Mouse (Mus musculus) spleen, adult 18-20 months (tissue): ENCODE results near the gene Ostm1.

Experiments used
- DNase-seq, 2 experiments: peaks; one replicate each; pipeline ENCODE4 v3.0.0; 2022; ENCODE audit warnings: mixed read lengths in 2 of 2

Ostm1 gene

DNA sequence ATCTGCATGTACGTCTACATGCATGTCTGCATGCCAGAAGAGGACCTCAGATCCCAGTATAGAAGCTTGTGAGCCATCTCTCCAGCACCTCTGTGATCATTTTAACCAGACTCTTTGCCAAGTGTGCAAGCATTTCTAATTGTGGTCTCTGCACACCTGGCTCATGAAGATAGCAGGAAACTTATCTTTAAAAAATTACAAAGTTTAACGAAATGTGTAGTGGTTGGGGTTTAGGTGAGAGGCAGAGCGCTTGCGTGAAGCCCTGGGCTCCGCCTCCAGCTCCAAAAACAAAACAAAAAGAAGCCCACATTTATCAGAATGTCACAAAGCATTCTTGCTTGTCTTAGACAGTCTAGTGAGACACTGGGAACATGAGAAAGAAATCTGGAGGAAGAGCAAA is 104.3 kb downstream of the Ostm1 start:
- DNase-seq: no peak

GRCm38 (mm10) chr10:42689694-42690093 is 106.1 kb downstream of the Ostm1 start:
- no peak for DNase-seq

- no peak for DNase-seq
These were observed 106.8 kb downstream of the Ostm1 start for GRCm38 (mm10) chr10:42690233-42691028.

DNA sequence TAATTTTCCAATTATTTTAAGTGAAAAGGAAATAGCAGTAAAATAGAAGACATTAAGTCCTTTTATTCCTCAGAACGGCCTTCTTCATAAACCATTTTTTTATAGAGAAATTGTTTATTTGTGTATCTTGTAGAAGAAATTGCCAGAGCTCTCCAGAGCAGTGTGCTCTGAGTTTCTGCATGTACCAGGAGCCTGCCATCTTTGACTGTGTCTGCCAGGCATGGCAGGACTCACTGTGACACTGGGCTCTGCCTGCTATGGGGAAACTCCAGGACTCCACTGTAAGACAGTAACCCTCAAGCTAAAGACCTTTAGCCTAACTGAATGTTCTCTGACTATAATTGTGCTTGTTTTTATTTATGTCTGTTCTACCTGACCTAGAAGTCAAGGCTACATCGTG is 107.4 kb downstream of the Ostm1 start:
- DNase-seq: no peak

GRCm38 (mm10) chr10:42692095-42692494 is 108.5 kb downstream of the Ostm1 start:
- DNase-seq: no peak

DNA sequence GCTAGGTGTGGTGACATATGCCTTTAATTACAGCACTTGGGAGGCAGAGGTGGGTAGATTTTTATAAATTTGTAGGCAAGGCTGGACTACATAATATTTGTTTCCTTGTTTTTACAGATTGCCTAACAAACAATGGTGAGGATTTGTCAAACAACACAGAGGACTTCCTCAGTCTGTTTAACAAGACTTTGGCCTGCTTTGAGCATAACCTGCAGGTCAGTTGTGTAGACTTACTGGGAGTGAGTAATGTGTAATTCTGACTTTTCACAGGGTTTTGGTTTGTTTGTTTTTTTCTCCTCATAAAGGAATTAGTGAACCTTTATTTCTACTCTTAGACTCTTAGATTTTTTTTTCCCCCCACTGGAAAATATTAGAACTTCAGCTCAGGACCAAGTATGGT is 109.2 kb downstream of the Ostm1 start:
- no peak for DNase-seq

DNA sequence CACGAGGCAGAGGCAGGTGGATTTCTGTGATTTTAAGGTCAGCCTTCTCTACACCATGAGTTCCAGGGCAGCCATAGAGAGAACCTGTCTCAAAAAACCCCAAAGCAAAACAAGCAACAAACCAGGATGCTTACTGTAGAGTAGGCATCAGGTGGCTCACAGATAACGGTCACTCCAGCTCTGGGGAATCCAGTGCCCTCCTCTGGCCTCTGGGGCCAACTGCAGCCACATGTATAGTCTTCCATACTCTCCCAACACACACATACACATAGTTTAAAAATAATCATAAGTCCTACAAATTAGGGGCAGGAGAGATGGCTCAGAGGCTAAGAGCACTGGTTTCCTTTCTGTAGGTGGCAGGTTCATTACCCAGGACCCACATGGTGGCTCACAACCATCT is 109.9 kb downstream of the Ostm1 start:
- DNase-seq: no peak

GRCm38 (mm10) chr10:42696361-42696760 is 112.7 kb downstream of the Ostm1 start:
- DNase-seq: no peak

DNA sequence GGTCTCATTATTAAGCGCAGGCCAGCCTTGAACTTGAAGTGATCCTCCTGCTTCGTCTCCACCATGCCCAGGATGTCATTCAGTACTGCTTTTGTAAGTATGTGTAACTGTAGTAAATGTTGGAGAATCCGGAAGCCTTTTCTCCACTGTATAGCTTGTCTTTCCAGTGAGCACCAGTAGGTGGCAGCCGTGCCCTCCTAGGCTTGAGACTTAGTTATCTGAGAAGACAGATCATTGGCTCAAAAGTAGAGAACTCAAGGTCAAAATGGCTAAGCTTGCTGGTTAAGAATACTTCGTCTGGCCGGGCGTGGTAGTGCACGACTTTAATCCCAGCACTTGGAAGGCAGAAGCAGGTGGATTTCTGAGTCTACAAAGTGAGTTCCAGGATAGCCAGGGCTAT is 113.4 kb downstream of the Ostm1 start:
- DNase-seq: peak; percentile 42 to 74

- no peak for DNase-seq
These were observed 114.8 kb downstream of the Ostm1 start for GRCm38 (mm10) chr10:42698375-42698774.

GRCm38 (mm10) chr10:42698994-42699393 is 115.4 kb downstream of the Ostm1 start:
- no peak for DNase-seq

DNA sequence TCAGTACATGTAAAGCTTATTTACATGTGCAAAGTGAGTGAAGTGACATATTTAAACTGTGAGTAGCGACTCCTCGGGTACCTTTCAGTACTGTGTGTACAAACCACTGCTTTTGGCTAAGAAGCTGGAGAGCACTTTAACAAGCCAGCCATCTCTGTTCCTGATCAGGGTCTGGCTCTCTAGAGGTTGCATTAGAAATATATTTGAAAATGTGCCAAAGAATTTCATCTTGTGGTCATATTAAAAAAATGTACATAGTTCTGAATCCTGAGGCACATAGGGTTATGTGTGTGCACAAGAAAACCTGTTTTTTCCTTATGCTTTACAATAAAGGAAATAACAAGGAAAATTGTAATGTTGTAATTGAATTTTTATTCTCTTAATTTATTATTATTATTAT is 118.5 kb downstream of the Ostm1 start:
- no peak for DNase-seq

GRCm38 (mm10) chr10:42714676-42715075 is 131.1 kb downstream of the Ostm1 start:
- no peak for DNase-seq

DNA sequence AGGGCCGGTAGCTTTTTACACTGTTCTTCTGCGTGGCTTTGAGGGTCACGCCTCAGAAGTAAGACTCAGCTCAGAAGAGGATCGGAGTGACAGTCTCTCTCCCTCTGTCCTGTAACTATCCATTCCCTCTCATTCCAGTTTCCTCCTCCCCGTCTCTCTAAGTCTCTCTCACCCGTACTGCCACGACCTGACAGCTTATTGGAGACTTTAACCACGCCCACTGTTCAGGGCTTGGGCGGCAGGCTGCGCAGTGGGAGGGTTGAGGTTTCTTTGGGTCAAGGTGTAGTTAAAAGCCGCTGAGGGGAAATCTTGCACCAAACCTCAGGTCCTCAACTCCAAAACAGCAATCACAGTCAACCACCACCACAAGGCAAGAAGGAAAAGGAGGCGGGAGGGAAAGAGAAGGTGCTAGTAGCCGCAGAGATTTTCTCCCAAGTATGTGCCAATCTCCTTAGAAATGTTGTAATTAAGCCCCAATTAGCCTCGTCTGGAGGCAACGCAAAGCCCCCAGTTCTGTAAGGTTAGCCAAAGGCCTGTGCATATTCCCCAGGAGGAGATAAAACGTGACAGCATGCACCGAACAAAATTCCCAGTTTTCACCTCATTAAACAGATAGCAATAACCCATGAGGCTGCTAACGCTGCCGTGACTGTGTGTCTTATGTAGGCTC is 131.9 kb downstream of the Ostm1 start:
- DNase-seq: no peak

GRCm38 (mm10) chr10:42722116-42722515 is 138.5 kb downstream of the Ostm1 start:
- no peak for DNase-seq

- no peak for DNase-seq
These were observed 139.9 kb downstream of the Ostm1 start for GRCm38 (mm10) chr10:42723275-42724232.

DNA sequence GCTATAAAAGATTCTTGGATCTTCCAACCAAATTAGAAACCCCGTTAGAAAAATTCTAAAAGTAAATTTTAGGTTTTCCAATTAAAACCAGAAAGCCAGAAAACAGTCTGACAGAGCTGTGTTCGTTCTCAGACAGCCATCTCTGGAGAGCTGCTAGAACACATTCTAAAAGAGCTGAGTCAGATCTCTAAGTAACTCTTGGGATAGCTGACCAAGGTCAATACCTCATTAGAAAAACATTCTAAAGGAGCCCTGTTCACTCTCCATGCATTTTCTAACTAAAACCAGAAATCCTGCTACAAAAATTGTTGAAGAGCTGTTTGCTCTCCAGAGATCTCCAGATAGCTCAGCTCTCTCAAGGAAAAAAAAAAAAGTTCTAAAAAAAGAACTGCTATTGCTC is 146.0 kb downstream of the Ostm1 start:
- DNase-seq: no peak

GRCm38 (mm10) chr10:42734546-42735060 is 151.0 kb downstream of the Ostm1 start:
- DNase-seq: no peak

- DNase-seq: no peak
These were observed 168.2 kb downstream of the Ostm1 start for GRCm38 (mm10) chr10:42751813-42752212.
